Mouse (Mus musculus): ENCODE data around the gene Bmpr2.

The Bmpr2 gene

GRCm38 (mm10) chr1:59804363-59804762 is 41.2 kb downstream of the Bmpr2 start:
- no peak for DNase-seq

GRCm38 (mm10) chr1:59809921-59810320 is 46.7 kb downstream of the Bmpr2 start:
- no peak for DNase-seq

- DNase-seq, result no peak
These were observed 49.6 kb downstream of the Bmpr2 start for GRCm38 (mm10) chr1:59812782-59813181.

- DNase-seq, result no peak
These were observed 62.2 kb downstream of the Bmpr2 start for GRCm38 (mm10) chr1:59825421-59825820.

DNA sequence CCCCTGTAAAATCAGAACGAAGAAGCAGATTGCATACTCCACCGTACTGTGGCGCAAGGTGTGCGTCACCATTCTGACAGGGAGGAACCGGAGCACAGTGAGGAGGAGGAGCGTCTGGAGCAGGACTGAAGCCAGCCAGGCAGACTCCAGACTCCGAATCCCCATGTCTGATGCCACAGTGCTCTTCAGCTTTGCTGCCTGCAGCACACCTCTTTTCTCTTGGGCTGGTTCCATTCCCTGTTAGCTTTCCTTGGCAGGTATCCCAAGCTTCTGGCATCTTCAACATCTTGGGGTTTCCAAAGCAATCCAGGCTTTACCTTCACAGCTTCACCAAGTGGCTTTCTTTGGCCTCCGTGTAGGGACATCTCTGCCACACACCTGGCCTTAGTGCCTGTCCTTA is 63.4 kb downstream of the Bmpr2 start:
- no peak for DNase-seq

DNA sequence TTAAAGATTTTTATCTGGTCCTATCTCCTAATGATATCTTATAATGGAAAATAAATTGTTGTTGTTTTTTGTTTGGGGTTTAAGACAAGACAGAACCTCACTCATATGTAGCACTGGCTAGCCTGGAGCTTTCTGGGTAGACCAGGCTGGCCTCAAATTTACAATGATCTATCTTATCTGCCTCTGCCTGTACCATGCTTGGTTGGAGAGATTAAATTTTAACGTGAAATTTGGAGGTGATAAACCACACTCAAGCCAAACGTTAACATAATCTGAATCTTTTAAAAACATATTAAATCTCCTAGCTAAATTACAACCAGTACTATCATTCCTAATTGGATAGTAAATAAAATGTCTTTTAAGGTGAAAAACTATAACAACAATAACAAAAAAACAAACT is 66.2 kb downstream of the Bmpr2 start:
- DNase-seq, result no peak

DNA sequence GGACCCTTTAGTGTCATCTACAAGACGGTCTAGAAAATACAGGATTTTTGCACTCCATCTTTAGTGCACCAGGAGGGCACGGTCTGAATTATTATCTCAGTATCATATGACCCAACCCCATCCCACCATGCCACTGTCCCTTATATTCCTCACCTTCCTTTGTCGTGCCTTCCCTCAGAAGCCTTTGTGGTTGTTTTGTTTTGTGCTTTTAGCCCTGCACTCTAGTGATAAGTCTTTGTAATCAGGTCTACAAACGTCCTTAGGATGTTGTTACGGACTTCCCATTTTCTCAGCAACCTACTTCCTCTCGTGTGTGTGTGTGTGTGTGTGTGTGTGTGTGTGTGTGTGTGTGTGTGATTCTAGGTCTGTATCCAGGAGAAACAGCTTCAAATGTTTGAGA is 67.0 kb downstream of the Bmpr2 start:
- no peak for DNase-seq

DNA sequence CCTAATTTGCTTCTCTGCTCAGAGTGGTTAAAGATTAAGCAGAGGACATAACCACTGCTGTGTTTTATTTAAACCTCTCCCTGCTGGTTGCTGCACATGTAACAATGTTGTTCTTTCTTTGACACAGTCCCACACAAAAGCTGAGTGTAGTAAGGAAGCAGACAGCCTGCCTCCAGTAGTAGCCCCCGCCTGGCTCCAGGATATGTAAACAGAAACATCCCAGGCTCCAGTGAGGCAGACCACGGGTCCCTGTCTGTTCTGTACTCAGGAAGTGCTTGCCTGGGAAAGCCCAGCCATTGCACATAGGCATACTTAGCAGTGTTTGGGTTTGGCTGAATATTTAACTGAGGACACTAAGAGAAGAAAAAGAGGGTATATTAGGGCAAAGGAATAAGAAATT is 70.5 kb downstream of the Bmpr2 start:
- peak; percentile 59 to 82 for DNase-seq

DNA sequence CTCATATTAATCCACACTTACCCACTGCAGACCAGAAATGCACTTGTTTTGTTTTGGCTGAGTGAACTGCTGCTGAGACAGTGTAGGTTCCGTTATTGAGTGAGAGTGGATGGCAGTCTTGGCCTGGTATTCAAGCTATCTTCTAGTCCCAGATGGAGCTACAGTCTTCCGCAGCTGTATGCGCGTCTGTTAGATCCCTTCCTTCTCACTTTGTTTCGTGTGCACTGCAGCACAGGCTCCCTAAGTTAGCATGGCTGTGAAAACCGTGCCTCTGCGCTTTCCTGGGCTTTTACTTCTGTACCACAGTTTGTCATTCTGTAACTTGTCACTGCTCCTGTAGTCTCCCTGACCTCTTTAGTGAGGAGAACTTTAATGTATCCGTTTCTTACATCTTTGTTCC is 85.1 kb downstream of the Bmpr2 start:
- DNase-seq, result no peak

DNA sequence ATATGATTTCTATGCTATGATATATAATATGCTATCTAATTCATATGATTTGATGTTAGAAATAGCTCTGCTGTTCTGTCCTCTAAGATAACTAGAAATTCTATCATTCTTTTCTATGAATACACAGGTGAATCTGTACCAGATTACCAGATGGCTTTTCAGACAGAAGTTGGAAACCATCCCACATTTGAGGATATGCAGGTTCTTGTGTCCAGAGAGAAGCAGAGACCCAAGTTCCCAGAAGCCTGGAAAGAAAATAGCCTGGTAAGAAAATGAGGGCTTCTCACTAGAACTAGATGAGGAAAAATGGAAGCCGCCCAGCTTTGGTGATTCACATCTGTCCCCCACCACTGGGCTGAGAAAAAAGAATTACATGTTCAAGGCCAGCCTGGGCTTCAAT is 95.8 kb downstream of the Bmpr2 start:
- no peak for DNase-seq

DNA sequence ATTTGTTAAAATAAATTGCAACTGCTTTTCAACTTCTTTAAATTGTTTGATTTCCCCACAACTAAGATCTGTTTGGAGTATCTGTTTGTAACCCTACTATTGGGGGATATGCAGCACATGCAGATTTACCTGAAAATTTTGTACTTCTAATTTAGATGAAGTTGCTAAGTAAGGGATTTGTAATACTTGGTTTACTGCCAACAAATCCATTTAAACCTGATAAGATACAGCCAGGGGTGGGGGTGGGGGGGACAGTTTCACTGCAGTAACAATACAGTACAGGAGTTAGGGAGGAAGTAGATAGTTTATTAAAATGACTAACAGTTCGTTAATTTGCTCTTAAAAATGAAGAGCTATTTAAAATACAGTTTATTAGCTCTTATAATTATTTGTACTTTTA is 98.9 kb downstream of the Bmpr2 start:
- DNase-seq, result no peak

- DNase-seq, result no peak
These were observed 104.8 kb downstream of the Bmpr2 start for GRCm38 (mm10) chr1:59868041-59868440.

GRCm38 (mm10) chr1:59874023-59874422 is 110.8 kb downstream of the Bmpr2 start:
- DNase-seq, result no peak

DNA sequence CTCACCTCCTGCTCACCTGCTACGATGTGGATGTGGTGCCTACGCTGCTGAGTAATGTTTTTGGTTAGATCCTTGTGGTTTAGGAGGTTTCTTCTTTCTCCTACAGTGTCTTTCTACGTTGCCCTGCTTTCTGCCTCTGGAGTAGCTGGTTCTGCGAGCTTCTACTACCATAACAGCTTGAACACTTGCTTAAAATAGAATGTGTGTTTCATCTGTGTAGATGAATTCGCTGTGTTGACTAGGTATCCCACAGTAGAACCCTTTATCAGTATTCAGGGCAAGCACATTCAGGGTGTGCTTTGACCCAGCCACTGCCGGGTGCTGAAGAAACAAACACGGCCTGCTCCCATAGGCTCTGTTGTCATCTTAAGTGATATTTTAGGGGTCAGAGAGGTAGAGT is 114.9 kb downstream of the Bmpr2 start:
- peak in 1 of 2 experiments; percentile 1 for DNase-seq

DNA sequence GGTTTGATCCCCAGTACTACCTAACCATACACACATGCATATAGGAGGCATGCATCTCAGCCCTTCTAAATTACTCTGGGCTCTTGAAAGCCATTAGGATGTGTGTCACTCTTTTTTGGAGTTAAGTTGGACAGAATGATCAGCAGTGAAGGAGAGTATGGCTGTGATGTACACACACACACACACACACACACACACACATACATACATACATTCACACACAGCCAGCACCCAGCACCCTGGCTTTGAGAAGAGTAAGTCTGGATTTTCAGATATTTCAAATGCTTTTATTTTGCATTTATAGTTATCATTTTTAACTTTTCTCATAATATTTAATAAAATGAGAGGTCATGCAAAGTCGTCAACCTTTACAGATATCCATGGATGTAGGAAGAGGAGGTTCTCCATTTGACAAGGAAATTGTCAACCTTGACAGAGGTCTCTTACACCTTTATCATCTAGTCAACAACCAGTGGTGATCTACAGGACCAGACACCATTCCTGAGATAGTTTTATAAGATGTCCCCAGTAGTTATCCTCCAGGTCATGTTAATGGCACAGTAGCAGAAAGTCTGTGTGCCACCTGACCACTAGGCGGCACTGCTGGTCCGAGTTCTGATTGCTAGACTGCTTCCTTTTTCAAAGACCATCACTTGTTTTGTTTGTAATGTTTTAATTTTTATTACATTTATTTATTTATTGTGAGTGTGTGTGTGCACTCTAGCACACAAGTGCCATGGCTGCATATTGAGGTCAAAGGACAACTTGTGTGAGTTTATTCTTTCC is 120.3 kb downstream of the Bmpr2 start:
- DNase-seq, result peak; percentile 74 to 85

GRCm38 (mm10) chr1:59886899-59887298 is 123.7 kb downstream of the Bmpr2 start:
- no peak for DNase-seq

GRCm38 (mm10) chr1:59888018-59888417 is 124.8 kb downstream of the Bmpr2 start:
- no peak for DNase-seq

- no peak for DNase-seq
These were observed 128.0 kb downstream of the Bmpr2 start for GRCm38 (mm10) chr1:59891185-59891584.

DNA sequence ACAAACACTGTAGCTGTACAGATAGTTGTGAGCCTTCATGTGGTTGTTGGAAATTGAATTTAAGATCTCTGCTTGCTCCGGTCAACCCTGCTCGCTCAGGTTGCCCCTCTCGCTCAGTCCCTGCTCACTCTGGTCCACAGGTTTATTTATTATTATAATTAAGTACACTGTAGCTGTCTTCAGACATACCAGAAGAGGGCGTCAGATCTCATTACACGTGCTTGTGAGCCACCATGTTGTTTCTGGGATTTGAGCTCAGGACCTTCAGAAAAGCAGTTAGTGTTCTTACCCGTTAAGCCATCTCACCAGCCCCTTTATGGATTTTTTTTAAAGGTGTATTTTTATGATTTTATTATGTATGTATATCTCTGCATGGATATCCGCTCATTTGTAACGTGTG is 129.6 kb downstream of the Bmpr2 start:
- DNase-seq, result no peak

DNA sequence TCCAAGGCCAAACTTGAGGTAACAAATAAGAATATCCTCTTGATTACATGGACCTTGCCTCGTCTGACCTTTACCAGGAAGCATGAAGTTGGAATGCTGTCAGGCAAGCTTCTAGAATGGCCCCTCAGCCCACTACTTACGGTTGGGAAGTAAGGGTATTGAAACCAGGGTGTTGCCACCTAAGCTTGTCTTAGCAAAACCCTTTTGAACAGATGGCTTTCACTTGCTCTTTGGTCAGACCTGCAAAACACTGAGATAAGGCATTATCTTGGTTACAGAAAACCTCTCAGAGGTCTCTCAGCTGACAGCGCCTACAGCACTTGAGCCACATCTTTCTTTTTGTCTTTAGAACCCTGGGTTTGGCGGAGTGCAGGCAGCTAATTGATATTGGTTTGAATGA is 130.8 kb downstream of the Bmpr2 start:
- DNase-seq, result no peak

GRCm38 (mm10) chr1:59895456-59895855 is 132.3 kb downstream of the Bmpr2 start:
- peak; percentile 73 to 77 for DNase-seq

- DNase-seq, result no peak
These were observed 134.1 kb downstream of the Bmpr2 start for GRCm38 (mm10) chr1:59897147-59897798.

GRCm38 (mm10) chr1:59899679-59900078 is 136.5 kb downstream of the Bmpr2 start:
- DNase-seq, result no peak

DNA sequence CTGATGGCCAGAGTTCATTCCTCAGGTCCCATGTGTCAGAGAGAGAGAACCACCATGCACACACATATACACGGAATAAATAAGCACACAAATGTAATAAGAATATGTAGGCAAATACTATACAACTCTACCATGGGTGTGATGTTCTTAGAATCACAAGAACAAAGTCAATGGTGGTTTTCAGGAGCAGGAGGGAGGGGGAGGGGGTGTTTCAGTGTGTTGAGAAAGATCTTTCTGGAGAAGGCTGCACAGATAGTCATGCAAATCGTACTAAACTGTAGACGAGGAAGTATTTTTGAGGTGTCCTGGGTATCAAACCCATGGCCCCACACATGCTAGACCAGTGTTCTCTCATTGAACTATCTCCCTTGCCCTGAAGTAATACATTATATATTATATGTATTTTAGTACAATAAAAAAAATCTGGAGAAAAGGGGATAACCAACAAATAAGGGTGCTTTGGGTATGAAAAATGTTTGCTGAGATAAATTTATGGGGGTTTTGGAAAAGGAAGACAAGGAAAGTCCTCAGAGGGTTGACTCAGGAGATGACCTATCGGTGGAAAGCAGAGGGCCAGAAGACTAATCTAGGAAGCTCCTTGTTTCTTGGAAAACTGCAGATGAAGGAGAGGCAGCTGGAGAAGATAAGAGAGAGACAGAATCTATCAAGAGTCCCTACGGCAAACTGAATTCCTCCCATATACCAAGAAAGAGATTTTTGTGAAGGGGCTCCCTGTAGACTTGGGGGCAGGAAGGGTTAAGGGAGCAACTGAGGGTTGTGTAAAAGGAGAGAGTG is 138.1 kb downstream of the Bmpr2 start:
- DNase-seq, result no peak

Data from lung, postnatal 4 days (tissue).